Mouse (Mus musculus): ENCODE data around the gene Ppa1.

- no peak for TF ChIP-seq GATA1 (IDR thresholded peaks at IDR 0.05; ENCODE audit: borderline replicate concordance, low read length)
- no peak for TF ChIP-seq FLI1 (IDR thresholded peaks at IDR 0.05; ENCODE audit: low read length)
Measured at GRCm38 (mm10) chr10:61675935-61676334, 27.6 kb downstream of the Ppa1 start.

All from megakaryocyte, embryonic 14.5 days (primary cell).